Mouse (Mus musculus): ENCODE results near the gene S100pbp. TPM values are rescaled to one million over a fixed set of nuclear protein-coding genes. Genes with fewer than 3 reads are reported as not detected.

Gene S100pbp
- polyA plus RNA-seq, 1 experiment, result 4.0 TPM

DNA sequence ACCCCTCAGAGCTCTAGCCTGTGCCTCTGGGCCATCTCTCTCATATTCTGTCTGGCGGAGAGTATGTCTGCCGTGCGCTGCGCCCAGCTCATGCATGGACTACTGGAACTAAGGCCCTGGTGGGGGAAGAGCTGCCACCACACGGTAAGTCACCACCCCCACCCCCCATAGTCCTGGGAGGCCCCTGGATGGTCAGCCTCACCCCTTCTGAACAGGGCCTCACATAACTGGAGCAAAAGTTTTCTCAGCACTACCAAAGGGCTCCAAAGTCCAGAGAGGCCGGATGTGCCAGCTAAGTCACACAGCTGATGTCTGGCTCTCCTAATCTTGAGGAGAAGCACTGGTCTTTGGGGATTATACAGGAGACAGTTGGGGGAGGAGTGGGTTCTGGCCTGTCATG, 78.7 kb downstream of the S100pbp start:
- no peak for TF ChIP-seq GATA1 (IDR thresholded peaks at IDR 0.05; ENCODE audit: low read length)

DNA sequence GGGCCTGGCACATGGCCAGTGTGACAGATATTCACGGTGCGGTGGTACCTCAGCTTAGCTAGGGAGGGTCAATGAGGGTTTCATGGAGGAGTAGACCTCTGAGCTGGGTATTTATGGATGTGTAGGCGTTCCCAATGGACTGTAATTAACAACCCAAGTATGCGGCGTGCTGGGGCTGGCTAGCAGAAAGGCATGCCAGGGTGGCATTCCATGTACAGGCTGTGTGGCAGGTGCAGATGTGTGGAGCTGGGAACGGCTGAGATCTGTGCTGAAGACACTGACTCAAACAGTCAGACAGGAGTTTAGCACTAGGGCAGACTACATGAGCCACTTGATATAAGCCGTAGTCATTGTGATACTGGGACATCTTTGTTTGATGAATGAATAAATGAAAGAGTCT, 80.9 kb downstream of the S100pbp start:
- TF ChIP-seq GATA1 (IDR thresholded peaks at IDR 0.05; ENCODE audit: low read length), result no peak

DNA sequence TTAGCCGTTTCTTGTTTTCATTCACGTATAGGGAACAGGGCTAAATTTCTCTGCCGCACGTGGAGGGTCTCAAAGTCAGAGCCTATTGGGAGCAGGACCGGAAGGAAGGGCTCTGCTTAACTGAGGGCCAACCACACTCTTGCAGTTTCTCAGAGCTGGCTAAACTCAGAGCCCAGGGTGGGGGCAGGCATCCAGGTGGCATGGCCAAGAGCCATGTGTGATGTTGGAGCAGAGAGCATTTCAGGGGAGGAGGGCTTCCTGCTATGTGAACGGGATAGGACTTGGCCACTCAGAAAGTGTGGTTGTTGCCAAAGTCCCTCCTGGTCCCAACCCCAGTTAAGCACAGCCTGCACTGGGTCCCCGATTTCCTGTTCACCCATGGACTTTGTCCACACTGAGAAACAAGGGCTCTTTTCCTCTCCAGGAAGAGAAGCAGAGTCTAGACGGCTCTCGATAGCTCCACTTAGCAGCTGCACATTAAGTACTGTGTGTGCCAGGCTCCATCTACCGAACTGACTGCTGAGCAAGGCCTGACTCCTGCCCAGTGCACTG, 82.1 kb downstream of the S100pbp start:
- no peak for TF ChIP-seq GATA1 (IDR thresholded peaks at IDR 0.05; ENCODE audit: low read length)

DNA sequence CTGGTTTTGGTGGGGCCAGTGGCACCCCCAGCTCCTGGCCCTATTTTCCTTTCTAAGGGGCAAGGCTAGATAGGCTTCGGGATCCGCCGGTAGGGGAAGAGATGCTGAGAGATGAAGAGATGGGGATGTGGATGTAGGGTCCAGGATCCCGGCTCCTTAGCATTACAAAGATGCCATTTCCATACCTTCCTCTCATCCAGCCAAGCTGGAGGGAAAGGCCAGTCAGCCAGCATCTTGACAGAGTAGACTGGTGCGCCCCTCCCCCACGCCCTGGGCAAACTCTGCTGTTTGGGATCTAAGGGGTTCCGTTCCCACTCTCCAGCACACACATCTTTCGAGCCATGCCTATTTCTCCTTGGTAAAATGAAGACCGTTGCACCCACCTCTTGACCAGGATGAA, 83.5 kb downstream of the S100pbp start:
- TF ChIP-seq GATA1 (IDR thresholded peaks at IDR 0.05; ENCODE audit: low read length), result no peak

DNA sequence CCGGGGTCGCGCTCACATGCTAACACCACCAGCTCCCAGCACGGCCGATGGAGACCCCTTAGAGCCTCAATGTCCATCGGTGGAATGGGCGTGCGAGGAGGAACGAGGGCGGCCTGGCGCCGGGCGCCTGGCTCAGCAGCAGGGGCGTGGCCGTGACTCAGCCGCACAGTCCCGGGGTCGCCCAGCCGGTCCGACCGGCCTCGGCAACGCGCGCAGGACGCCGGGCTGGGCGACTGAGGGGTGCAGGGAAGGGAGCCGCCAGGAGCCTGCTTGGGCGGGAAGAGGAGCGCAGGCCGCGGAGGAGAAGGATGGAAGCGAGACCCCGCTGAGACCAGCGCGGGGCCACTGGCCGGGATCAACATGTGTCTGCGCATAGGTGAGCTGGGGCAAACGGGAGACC, 84.2 kb downstream of the S100pbp start, which contains the start of gene Tmem54:
Gene Tmem54 (plus strand): TSS at position 193 of the 400 bp plus-strand sequence.
- TF ChIP-seq GATA1 (IDR thresholded peaks at IDR 0.05; ENCODE audit: low read length), result no peak

DNA sequence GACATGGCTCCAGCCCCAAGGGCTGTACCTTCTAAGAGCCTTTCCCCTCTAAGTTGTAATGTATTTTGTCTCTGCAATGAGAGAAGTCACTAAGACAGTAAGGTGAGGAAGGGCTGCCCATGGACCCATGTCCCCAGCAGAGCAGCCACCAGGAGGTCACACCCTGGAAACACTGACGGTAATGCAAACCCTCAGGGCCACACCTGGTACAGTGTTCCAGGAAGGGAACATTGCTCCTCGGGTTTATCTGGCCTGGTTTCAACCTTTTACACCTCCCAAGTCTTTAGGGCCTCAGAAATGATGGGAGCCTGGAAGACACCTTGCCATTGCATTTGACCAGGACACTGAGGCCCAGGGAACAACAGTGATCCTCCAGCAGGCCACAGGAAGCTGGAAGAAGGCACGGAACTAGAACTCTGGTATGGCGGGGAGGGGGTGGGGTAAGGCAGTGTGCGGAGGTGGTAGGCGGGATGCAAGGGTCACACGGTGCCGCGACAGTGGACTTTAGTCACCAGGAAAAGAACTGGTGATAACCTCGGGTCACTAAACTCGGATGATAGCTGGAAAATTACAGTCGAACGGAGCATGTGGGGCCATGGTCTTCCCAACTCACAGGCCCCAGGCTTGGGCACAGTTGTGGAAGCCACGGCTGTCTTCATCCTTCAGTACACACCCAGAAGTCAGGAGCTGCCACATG, 87.2 kb downstream of the S100pbp start:
- TF ChIP-seq GATA1 (IDR thresholded peaks at IDR 0.05; ENCODE audit: low read length), result no peak

Other genes starting within 250 kb of the S100pbp start
- not detected in 2 replicates for gene Azin2, start 227.3 kb downstream of the S100pbp start, polyA plus RNA-seq (2012)
- 188 and 251 TPM in 2 replicates for gene Ak2, start 197.8 kb downstream of the S100pbp start, polyA plus RNA-seq (2012)
- 37.0 and 42.8 TPM in 2 replicates for gene Rnf19b, start 131.5 kb downstream of the S100pbp start, polyA plus RNA-seq (2012)
- not detected in 2 replicates for gene Tmem54, start 84.2 kb downstream of the S100pbp start, polyA plus RNA-seq (2012)
- not detected in 2 replicates for gene Hpca, start 67.7 kb downstream of the S100pbp start, polyA plus RNA-seq (2012)
- gene Fndc5, start 52.7 kb downstream of the S100pbp start, polyA plus RNA-seq (2012), result 0.19 and 0.56 TPM in 2 replicates
- 59.1 and 88.4 TPM in 2 replicates for gene Yars, start within 50 bp of the S100pbp start, polyA plus RNA-seq (2012)
- gene C77080, start 71.7 kb upstream of the S100pbp start, polyA plus RNA-seq (2012), result 85.3 and 86.0 TPM in 2 replicates
- 0.30 and 0.36 TPM in 2 replicates for gene Sync, start 97.9 kb upstream of the S100pbp start, polyA plus RNA-seq (2012)
- 43.9 and 60.0 TPM in 2 replicates for gene Rbbp4, start 145.6 kb upstream of the S100pbp start, polyA plus RNA-seq (2012)
- 1.6 and 2.5 TPM in 2 replicates for gene Zbtb8os, start 146.0 kb upstream of the S100pbp start, polyA plus RNA-seq (2012)
- 1.4 and 1.6 TPM in 2 replicates for gene Zbtb8a, start 188.4 kb upstream of the S100pbp start, polyA plus RNA-seq (2012)